Mouse (Mus musculus) kidney, postnatal 0 days (tissue): ENCODE measurements around the gene Rnf39. TPM values are rescaled to one million over a fixed set of nuclear protein-coding genes. Genes with fewer than 3 reads are reported as not detected.

Experiments used
- ATAC-seq: fragments of 200-750 bp; cut with Nextera tagmentation; replicated peaks from 2 replicates; pipeline ENCODE4 v1.8.0; 2017; ENCODE audit warnings: low read depth, moderate number of reproducible peaks, moderate TSS enrichment, moderate library complexity; ENCODE audit not compliant: low FRiP score
- DNase-seq: peaks from one replicate; pipeline ENCODE4 v3.0.0-alpha.2; 2016; ENCODE audit warnings: low spot score
- H3K27ac ChIP-seq: fragments of 300-500 bp; sonication (generic); 2 replicates; pipeline ENCODE4 v1.5.1; 2014; ENCODE audit warnings: mild to moderate bottlenecking
- H3K27me3 ChIP-seq: fragments of 300-500 bp; sonication (generic); 2 replicates; pipeline ENCODE4 v1.6.1; 2014; ENCODE audit warnings: low read length, mixed read lengths; ENCODE audit not compliant: insufficient read depth
- H3K36me3 ChIP-seq: fragments of 300-500 bp; sonication (generic); 2 replicates; pipeline ENCODE4 v1.6.1; 2014; ENCODE audit warnings: low read length, mixed read lengths; ENCODE audit not compliant: insufficient read depth
- H3K4me1 ChIP-seq: fragments of 300-500 bp; sonication (generic); replicated peaks from 2 replicates; pipeline ENCODE4 v1.6.1; 2014; ENCODE audit warnings: antibody characterized with exemption, low read length, mixed read lengths; ENCODE audit not compliant: insufficient read depth
- H3K4me2 ChIP-seq: fragments of 300-500 bp; sonication (generic); 2 replicates; pipeline ENCODE4 v1.6.1; 2014; ENCODE audit warnings: mild to moderate bottlenecking, low read length, moderate library complexity, mixed read lengths
- H3K4me3 ChIP-seq: fragments of 300-500 bp; sonication (generic); replicated peaks from 2 replicates; pipeline ENCODE4 v1.5.1; 2014; ENCODE audit warnings: low read depth, low read length
- H3K9ac ChIP-seq: fragments of 300-500 bp; sonication (generic); 2 replicates; pipeline ENCODE4 v1.6.1; 2014; ENCODE audit warnings: low read depth, low read length
- H3K9me3 ChIP-seq: fragments of 300-500 bp; sonication (generic); replicated peaks from 2 replicates; pipeline ENCODE4 v1.6.1; 2016; ENCODE audit warnings: low read length, inconsistent platforms, mixed read lengths
- CTCF ChIP-seq: IDR thresholded peaks from 2 replicates; pipeline ENCODE4 v1.5.1; 2016; ENCODE audit warnings: antibody characterized with exemption, low read depth, mild to moderate bottlenecking, moderate library complexity
- WGBS: fragments of 180-500 bp; shearing (Covaris S2); extraction: QIAGEN DNeasy Blood & Tissue Kit; methylation state at CpG from one replicate; pipeline ENCODE4 v1.1.7; 2014; 5-methylcytosine and 5-hydroxymethylcytosine counted together
- polyA plus RNA-seq: library from polyadenylated mRNA; unstranded; fragments of >200 nt; fragmentation: Nextera tagmentation; extraction: Ambion mirVana; gene quantifications from 2 replicates; pipeline ENCODE4 v1.2.1, GENCODE M21; 2015

The Rnf39 gene
- polyA plus RNA-seq, 1 experiment from 2014 or later = 0.46 TPM

- 76% methylated on average over 5 of the region's 5 CpGs for WGBS
- no peak for TF ChIP-seq CTCF
- no peak overlapping the region for H3K4me3 ChIP-seq
Measured at GRCm38 (mm10) chr17:36900001-36900400, 42.7 kb upstream of the Rnf39 start.

GRCm38 (mm10) chr17:36900691-36901090 lies 42.0 kb upstream of the Rnf39 start:
- Histone ChIP-seq H3K36me3 (no peaks in the 10 kb centered on the region), H3K9me3 (no peaks in the 10 kb centered on the region), H3K9ac (no peak overlapping the region), H3K27me3 (no peaks in the 10 kb centered on the region), H3K4me3 (no peak overlapping the region), H3K4me2 (no peak overlapping the region), H3K27ac (no peak overlapping the region), H3K4me1 (no peaks in the 10 kb centered on the region)
- ATAC-seq = no peak
- peak; percentile 44; the same call in 1 of the 2 replicates for TF ChIP-seq CTCF
- peak; percentile 30 for DNase-seq
- WGBS = 33% methylated on average over 1 of the region's 1 CpGs

More at GRCm38 (mm10) chr17:36900001-36900400, 42.7 kb upstream of the Rnf39 start:
- H3K27ac ChIP-seq = no peak overlapping the region
- no peak for DNase-seq
- H3K27me3 ChIP-seq = no peaks in the 10 kb centered on the region
- H3K9ac ChIP-seq = no peak overlapping the region
- H3K4me2 ChIP-seq = no peak overlapping the region
- no peaks in the 10 kb centered on the region for H3K36me3 ChIP-seq
- no peaks in the 10 kb centered on the region for H3K9me3 ChIP-seq
- no peaks in the 10 kb centered on the region for H3K4me1 ChIP-seq
- ATAC-seq = no peak

DNA sequence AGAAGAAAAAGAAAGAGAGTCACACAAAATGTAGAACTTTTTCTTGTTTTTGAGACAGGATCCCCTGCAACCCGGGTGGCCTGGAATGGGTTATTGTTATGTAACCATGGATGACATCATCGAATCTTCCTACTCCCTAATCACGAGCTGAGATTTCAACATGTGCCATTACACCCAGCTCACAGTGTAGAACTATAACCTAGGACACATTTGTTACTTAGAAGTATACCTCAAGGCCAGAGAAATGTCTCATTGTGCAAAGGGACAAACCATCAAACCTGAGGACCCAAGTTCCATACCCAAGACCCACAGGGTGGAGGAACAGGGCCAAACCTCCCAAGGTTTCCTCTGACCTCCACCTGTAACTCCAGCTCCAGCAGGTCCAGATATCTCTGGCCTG lies 39.1 kb upstream of the Rnf39 start:
- Histone ChIP-seq H3K9me3 (no peaks in the 10 kb centered on the region), H3K4me1 (no peaks in the 10 kb centered on the region), H3K4me3 (no peak overlapping the region), H3K27me3 (no peaks in the 10 kb centered on the region), H3K36me3 (no peaks in the 10 kb centered on the region), H3K9ac (no peak overlapping the region), H3K4me2 (no peak overlapping the region), H3K27ac (no peak overlapping the region)
- no peak for ATAC-seq
- WGBS = 68% methylated on average over 3 of the region's 3 CpGs
- no peak for TF ChIP-seq CTCF
- no peak for DNase-seq

GRCm38 (mm10) chr17:36908235-36908634 lies 34.5 kb upstream of the Rnf39 start:
- TF ChIP-seq CTCF = no peak
- no peaks in the 10 kb centered on the region for H3K4me1 ChIP-seq
- no peak overlapping the region for H3K27ac ChIP-seq
- H3K9me3 ChIP-seq = no peaks in the 10 kb centered on the region
- no peak overlapping the region for H3K4me3 ChIP-seq
- H3K27me3 ChIP-seq = no peaks in the 10 kb centered on the region
- H3K9ac ChIP-seq = no peak overlapping the region
- 62% methylated on average over 1 of the region's 1 CpGs for WGBS
- no peak overlapping the region for H3K4me2 ChIP-seq
- no peak for DNase-seq
- ATAC-seq = peak; percentile 43; the same call in 1 of the 2 replicates
- no peaks in the 10 kb centered on the region for H3K36me3 ChIP-seq

- ATAC-seq = no peak
- H3K36me3 ChIP-seq = no peaks in the 10 kb centered on the region
- no peak for DNase-seq
- H3K4me2 ChIP-seq = no peak overlapping the region
- H3K9ac ChIP-seq = no peak overlapping the region
- 52% methylated on average over 4 of the region's 4 CpGs for WGBS
- TF ChIP-seq CTCF = no peak
- H3K4me1 ChIP-seq = no peaks in the 10 kb centered on the region
- no peak overlapping the region for H3K27ac ChIP-seq
- H3K27me3 ChIP-seq = no peaks in the 10 kb centered on the region
- no peaks in the 10 kb centered on the region for H3K9me3 ChIP-seq
- no peak overlapping the region for H3K4me3 ChIP-seq
Measured at GRCm38 (mm10) chr17:36909802-36910201, 32.9 kb upstream of the Rnf39 start.

GRCm38 (mm10) chr17:36912031-36912430 lies 30.7 kb upstream of the Rnf39 start:
- ATAC-seq (no peak), DNase-seq (no peak)
- Histone ChIP-seq H3K9me3 (no peaks in the 10 kb centered on the region), H3K4me1 (no peaks in the 10 kb centered on the region), H3K27me3 (no peaks in the 10 kb centered on the region), H3K9ac (no peak overlapping the region), H3K4me3 (no peak overlapping the region), H3K36me3 (no peaks in the 10 kb centered on the region), H3K27ac (no peak overlapping the region), H3K4me2 (no peak overlapping the region)
- TF ChIP-seq CTCF = no peak
- 60% methylated on average over 2 of the region's 2 CpGs for WGBS

GRCm38 (mm10) chr17:36914108-36914507 lies 28.6 kb upstream of the Rnf39 start:
- H3K4me3 ChIP-seq = no peak overlapping the region
- H3K36me3 ChIP-seq = no peaks in the 10 kb centered on the region
- peak; percentile 80 for TF ChIP-seq CTCF
- no peak for ATAC-seq
- no peak overlapping the region for H3K4me2 ChIP-seq
- H3K9ac ChIP-seq = no peak overlapping the region
- H3K9me3 ChIP-seq = no peaks in the 10 kb centered on the region
- DNase-seq = peak; percentile 82
- H3K27me3 ChIP-seq = no peaks in the 10 kb centered on the region
- no peaks in the 10 kb centered on the region for H3K4me1 ChIP-seq
- 22% methylated on average over 2 of the region's 2 CpGs for WGBS
- H3K27ac ChIP-seq = no peak overlapping the region
